Mouse (Mus musculus) E14TG2a.4 (cell line): Measurements from ENCODE around the gene Zfp991.
"Not testable (repeated sequence)": the region's sequence is repeated elsewhere in the genome, so short reads cannot be mapped to it uniquely, and the experiment has no call there.

ENCODE experiments used
- CTCF ChIP-seq: conservative IDR thresholded peaks from 2 replicates; pipeline ENCODE4 v1.5.1; 2014; ENCODE audit warnings: low read length
- NANOG ChIP-seq: IDR thresholded peaks from 2 replicates; pipeline ENCODE4 v1.6.1; 2014; ENCODE audit warnings: borderline replicate concordance, low read length, mixed read lengths
- POU5F1 ChIP-seq: IDR thresholded peaks from 2 replicates; pipeline ENCODE4 v1.6.1; 2014; ENCODE audit warnings: low read length, borderline replicate concordance

DNA sequence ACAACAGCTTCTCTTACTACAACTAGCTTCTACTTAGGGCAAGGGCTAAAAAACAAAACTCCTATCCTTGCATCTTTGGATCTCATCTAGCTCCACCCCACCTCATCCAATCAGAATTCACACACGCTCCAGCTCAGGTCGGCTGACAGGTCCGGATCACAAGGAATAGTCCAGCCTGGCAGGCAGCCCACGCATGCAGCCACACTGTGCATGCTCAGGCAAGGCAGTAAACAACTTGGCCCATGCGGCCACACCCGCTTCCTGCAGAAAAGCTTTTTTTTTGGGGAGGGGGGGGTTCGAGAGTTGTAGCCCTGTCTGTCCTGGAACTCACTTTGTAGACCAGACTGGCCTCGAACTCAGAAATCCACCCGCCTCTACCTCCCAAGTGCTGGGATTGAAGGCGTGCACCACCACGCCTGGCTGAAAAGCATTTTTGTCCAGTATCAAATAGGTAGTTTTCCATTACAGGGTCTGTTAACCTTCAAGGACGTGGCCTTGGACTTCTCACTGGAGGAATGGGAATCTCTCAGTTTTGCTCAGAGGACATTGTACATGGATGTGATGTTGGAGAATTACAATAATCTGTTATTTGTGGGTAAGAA is 44.5 kb downstream of the Zfp991 start:
- TF ChIP-seq CTCF, NANOG, POU5F1: not testable (repeated sequence)
